Mouse (Mus musculus) kidney, postnatal 4 days (tissue): ENCODE results near the gene Phospho2.

Experiments
- DNase-seq, 2 experiments: peaks; one replicate each; pipeline ENCODE4 v3.0.0; 2021; ENCODE audit warnings: mixed read lengths in 2 of 2

Gene Phospho2

DNA sequence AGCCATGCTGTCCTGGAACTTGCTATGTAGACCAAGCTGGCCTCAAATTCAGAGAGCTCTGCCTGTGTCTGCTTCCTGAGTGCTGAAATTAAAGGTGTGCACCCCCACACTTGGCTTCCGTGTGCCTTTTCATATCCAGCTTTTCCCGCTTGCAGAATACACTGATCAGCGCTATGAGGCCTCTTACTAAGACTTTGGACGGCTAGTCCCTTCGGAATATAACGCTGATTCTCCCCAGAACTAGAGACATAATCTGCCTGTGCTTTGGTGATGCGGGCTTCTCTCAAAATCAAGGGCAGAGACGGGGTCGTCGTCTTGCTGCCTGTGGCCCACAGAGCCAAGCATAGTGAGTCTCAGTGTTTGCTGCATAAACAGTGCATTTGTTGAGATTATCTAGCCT, 36.5 kb downstream of the Phospho2 start:
- DNase-seq, result no peak

- peak in 1 of 2 experiments; percentile 24 for DNase-seq
These were observed 37.0 kb downstream of the Phospho2 start for GRCm38 (mm10) chr2:69826380-69826779.

DNA sequence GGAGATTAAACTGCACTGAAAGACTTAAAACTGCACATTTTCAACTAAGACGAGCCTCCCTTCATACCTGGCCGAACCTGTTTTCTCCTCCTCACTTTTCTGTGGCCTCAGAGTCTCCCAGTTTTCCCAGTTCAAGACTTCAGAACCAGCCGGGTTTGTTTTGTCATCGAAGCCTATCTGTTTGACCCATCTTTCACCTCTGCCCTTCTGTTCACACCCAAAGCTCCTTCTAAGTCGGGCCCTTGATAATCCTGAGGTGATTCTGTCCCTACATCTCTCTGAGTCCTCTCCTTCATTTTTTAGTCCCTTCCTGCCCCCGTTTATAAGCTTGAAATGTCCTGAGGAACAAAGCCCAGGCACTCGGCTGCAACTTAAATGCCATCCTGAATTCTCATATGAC, 38.6 kb downstream of the Phospho2 start:
- DNase-seq, result no peak

DNA sequence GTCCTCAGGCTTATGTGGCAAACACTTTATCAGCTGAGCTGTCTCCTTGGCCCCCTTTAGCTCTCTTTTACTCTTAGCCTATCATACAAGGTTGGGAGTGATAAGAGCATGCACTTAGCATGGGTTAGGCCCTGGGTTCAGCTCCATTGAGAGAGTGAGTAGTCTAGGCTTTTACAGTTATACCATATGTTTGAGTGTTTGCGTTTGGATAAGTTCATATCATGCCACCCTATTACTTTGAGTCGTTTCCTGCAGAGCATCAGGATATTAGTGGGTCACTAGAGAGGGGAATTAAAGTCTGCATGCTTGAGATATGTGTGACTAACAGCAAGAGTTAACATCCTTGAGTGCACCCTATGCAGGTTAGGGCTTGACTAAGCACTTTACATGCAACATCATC, 40.3 kb downstream of the Phospho2 start:
- DNase-seq, result no peak

- DNase-seq, result no peak
These were observed 40.7 kb downstream of the Phospho2 start for GRCm38 (mm10) chr2:69830116-69830515.

DNA sequence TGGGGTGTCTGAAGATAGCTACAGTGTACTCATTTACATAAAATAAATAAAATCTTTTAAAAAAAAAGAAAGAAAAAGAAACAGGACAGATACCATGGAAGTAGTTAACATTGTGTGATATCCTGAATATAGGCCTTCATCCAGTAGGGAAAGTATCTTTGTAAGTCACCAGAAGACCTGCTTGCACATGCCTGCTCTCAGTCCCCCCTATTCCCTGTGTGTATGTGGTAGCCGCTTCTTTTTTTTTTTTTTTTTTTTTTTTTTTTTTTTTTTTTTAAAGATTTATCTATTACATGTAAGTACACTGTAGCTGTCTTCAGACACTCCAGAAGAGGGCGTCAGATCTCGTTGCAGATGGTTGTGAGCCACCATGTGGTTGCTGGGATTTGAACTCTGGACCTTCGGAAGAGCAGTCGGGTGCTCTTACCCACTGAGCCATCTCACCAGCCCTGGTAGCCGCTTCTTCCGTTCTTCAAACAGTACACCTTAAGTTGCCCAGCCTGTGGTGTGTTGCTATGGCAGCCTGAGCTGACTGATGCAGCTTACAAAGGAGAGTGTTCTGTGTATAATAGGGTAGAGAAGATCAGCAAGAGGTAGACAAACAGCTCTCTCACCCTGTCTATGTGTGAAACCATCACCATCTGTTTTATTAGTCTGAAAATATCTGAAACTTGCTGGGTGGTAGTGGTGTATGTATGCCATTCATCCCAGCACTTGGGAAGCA, 48.0 kb downstream of the Phospho2 start:
- no peak for DNase-seq

- DNase-seq, result no peak
These were observed 48.6 kb downstream of the Phospho2 start for GRCm38 (mm10) chr2:69837996-69838395.

DNA sequence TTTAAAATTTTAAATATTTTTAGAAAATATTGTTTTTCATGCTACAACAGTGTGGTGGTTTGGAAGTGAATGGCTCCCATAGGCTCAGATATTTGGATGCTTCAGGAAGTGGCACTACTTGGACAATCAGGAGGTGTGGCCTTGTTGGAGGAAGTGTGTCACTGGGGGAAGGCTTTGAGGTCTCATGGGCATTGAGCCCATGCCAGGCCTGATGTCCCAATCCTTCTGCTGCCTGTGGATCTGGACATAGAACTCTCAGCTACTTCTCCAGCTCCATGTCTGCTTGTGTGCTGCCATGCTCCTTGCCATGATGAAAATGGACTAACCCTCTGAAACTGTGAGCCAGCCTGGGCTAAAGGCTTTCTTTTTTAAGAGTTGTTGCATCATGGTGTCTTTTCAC, 49.3 kb downstream of the Phospho2 start:
- DNase-seq, result no peak

GRCm38 (mm10) chr2:69840261-69840660, 50.8 kb downstream of the Phospho2 start:
- DNase-seq, result no peak

DNA sequence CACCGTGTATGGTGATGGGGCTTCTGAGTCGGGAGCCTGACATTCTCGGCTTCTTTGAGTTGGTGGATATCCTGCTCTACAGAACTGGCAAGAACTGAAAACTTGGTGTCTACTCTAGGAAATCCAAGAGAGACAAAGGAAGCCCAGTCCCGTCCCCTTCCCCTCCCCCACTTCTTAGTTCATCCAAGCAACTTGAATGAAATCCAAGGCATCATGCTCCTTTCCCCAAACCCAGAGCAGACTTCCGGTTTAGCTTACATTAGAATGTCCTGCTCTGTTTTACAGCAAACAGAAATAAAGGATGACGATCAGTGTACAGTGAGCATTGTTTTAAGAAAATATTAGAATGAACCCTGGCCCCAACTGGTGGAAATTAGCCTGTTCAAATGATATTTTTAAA, 59.8 kb downstream of the Phospho2 start:
- DNase-seq, result peak in 1 of 2 experiments; percentile 31
